Mouse (Mus musculus) lung, embryonic 16.5 days (tissue): ENCODE results near the gene Tmem51. TPM values are rescaled to one million over a fixed set of nuclear protein-coding genes. Genes with fewer than 3 reads are reported as not detected.

Source experiments
- polyA plus RNA-seq: library from polyadenylated mRNA; unstranded; fragments of >200 nt; fragmentation: Nextera tagmentation; extraction: Ambion mirVana; gene quantifications from 2 replicates; pipeline ENCODE4 v1.2.1, GENCODE M21; 2015

The Tmem51 gene
- polyA plus RNA-seq, 1 experiment from 2014 or later = 25.7 TPM

Other genes with a start within 250 kb of the Tmem51 start
- gene Ctrc, start 237.9 kb downstream of the Tmem51 start, polyA plus RNA-seq = not detected in 2 replicates
- 97.5 and 98.0 TPM in 2 replicates for gene Efhd2, start 209.4 kb downstream of the Tmem51 start, polyA plus RNA-seq
- gene Fhad1, start 69.2 kb downstream of the Tmem51 start, polyA plus RNA-seq = 3.2 and 3.3 TPM in 2 replicates
- gene Kazn, start 155.1 kb upstream of the Tmem51 start, polyA plus RNA-seq = 11.4 and 11.6 TPM in 2 replicates